Mouse (Mus musculus): ENCODE results near the gene 1810013L24Rik.
"Not testable (repeated sequence)": the region's sequence is repeated elsewhere in the genome, so short reads cannot be mapped to it uniquely, and the experiment has no call there.

Gene 1810013L24Rik

GRCm38 (mm10) chr16:8836876-8837275 lies 7.0 kb downstream of the 1810013L24Rik start:
- no peak for DNase-seq (ENCODE audit: extremely low read depth, low read depth)

GRCm38 (mm10) chr16:8837595-8837994 lies 7.7 kb downstream of the 1810013L24Rik start:
- DNase-seq (ENCODE audit: extremely low read depth, low read depth), result no peak

DNA sequence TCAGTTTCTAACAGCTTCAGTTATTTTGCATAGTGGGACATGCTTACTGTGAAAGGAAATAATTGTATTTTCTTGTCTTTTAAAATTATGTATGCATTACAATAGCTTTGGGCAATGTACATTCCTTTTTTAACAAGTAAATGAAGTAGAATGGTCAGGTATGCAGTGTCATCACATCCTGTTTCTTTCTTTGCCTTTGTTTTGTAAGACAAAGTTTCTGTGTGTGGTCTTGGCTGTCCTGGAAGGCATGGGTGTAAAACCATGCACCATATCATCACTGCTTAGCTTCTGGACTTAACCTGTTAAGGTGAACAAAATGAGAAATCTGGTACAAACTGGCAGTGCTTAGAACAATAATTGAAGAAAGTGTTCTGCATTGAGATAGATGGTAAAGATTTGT lies 9.0 kb downstream of the 1810013L24Rik start:
- no peak for DNase-seq (ENCODE audit: extremely low read depth, low read depth)

DNA sequence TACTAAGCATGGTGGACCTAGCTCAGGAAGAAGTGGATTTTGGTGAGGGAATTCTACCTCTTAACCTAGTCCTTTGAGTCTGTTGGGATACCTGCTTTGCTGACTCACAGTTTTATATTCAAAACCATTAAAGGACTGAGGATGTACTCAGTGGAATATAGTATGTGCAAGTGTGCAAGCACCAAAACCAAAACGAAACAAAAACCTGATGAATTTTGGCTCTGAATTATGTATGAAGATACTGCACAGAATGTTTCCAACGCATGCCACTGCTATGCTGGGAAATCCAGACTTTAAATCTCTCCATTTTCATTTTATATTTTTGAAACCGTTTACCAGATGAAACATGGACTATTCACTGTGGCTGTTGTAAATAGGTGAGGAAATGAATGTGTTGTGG lies 10.7 kb downstream of the 1810013L24Rik start:
- DNase-seq (ENCODE audit: extremely low read depth, low read depth), result no peak

DNA sequence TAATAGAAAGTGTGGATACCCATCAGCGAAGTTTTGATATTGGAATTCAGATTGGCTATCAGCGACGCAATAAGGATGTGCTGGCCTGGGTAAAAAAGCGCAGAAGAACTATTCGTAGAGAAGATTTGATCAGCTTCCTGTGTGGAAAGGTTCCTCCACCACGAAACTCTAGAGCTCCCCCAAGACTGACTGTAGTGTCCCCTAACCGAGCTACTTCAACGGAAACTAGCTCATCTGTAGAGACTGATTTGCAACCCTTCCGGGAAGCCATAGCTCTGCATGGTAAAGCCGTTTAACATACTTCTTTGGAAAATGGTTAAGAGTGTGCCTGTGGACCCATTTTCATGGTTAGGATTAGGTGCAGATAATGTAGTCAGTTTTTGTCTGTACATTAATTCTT lies 13.1 kb downstream of the 1810013L24Rik start:
- no peak for DNase-seq (ENCODE audit: extremely low read depth, low read depth)

DNA sequence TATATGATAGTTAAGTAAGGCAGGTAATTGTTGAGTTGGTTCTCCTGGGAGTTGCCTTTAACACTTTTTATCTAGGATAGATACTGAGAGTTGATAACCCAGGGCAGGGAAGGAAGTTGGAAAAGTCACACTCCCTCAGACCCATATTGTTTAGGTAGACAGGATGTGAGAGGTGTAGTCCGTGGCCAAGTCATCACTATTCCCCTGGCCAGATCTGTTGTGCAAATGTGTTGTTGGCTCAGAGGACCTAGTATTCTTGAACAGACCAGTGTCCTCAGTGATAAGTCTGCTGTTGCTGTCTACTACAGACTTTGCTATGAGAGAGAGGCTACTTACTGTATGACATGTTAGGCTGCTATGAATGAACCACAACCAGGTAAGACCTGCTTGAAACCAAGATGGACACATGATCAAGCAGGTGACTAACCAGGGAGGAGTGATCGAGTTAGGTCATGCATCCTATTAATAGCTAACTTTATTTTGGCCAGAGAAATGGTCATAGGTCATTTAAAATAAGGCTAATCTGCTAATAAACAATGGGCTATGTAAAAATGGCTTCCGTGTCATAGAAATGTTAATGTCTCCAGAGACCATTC lies 13.8 kb downstream of the 1810013L24Rik start:
- no peak for DNase-seq (ENCODE audit: extremely low read depth, low read depth)

- no peak for DNase-seq (ENCODE audit: extremely low read depth, low read depth)
These were observed 16.1 kb downstream of the 1810013L24Rik start for GRCm38 (mm10) chr16:8845986-8846385.

DNA sequence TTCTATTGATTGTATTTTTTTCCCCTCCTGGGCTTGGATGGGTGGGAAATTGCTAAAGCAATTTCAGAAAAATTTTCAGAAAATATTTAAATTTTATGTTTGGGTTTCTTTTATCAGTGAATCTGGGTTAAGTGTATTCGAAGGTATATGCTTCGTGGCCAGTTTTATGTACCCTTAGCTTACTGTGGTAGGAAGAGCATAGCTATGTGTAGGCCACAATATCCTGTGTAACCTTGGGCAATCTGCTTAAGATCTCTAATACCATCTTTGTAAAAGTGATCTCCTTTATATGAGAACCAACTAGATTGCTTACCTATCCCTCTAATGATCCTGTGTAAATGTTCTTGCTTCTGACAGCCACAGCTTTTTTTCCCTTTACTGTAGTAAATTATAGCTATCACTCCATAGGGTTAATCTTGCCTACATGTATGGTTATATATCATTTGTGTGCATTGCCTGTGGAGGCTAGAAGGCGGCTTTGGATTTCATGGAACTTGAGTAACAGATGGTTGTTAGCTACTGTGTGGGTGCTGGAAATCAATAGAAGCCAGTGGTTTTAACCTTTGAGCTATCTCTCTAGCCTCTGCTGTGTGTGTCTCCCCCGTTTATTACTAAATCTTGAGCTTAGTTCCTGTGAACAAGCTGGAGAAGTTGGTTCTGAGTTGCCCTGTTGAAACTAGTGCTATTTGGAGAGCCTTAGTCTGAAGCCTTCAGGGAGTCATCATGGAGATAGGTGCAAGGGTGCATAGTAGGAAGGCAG lies 18.6 kb downstream of the 1810013L24Rik start:
- no peak for DNase-seq (ENCODE audit: extremely low read depth, low read depth)

- no peak for DNase-seq (ENCODE audit: extremely low read depth, low read depth)
These were observed 20.0 kb downstream of the 1810013L24Rik start for GRCm38 (mm10) chr16:8849929-8850328.

DNA sequence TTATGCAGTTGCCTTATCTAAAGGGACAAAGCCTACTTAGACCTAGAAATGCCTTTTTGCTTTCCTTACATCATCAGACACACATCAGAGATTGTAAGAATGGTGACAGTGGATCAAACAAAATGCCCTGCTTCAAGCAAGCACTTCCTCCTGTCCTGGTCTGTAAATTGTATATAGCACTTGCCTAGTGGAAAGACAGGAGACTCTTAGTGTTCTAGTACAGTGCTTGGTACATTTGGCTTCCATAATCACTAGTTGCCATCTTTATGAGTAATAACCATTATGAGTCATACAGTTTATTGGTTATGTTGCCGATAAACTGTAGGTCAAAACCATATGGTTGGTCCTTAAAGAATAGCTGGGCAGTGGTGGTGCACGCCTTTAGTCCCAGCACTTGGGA lies 25.2 kb downstream of the 1810013L24Rik start:
- no peak for DNase-seq (ENCODE audit: extremely low read depth, low read depth)

DNA sequence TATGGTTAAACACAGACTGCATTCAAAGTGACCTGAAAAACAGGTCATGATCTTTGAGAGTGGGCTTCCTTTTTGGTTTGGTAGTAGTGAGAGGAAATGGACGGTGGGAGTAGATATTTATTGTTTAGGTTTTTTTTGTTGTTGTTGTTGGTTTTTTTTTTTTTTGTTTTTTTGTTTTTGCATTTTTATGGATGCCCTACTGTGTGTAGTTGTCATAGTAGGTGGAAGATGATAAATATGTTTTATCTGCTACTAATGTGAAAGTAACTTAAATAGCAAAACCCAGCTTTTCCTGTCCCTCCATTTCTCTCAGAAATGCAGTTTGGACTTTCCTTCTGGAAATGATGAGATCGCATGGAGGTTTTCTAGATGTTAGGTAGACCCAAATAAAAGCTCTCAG lies 26.9 kb downstream of the 1810013L24Rik start:
- DNase-seq (ENCODE audit: extremely low read depth, low read depth), result no peak

DNA sequence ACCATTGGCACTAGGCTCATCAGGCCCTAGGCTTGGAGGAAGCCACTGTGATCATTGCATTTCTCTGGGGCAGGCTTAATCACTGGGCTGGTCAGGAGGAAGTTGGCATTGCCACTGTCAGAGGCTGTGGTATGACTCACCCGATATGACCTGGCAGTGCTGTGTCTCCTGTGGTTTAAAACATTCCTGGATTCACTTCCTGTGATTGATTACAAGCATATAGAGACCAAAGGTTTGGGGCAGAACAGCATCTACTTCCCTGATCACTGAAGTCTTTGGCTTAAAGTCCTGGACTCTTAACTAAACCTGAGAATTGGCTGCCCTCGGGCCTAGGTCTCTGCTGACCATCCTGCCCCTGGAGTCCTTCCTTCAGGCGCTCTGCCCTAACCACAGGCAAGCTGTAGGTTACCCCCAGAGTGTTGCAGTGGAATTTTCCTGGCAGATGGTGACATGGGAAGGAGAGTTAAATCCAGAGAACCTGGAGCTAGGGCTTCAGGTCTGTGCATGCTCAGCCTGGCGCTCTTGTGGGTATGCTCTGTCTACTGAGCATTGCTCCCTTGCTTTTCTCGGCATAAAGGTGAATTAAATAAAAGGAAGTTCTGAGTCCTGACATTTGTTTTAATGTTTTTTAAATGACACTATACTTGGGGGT lies 32.6 kb downstream of the 1810013L24Rik start:
- DNase-seq (ENCODE audit: extremely low read depth, low read depth), result peak; percentile 11

DNA sequence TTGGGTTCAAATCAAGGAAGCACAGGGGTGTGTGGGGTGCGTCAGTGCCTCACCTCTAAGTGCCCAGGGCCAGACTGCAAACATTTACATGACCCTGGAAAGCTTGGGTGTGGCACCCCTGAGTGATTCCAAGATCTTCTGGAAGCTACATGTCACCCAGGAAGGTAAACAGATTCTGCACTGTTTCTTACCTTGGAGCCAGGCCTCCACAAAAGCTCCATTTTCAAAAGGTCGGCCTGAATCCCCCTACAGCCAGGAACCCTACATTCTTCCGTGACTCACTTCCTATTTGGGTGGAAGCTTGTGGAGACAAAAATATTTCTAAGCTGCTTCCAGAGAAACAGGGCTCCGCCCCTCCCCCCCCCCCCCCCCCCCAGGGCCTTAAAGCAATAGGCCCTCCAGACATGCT lies 34.3 kb downstream of the 1810013L24Rik start:
- DNase-seq (ENCODE audit: extremely low read depth, low read depth), result no peak

DNA sequence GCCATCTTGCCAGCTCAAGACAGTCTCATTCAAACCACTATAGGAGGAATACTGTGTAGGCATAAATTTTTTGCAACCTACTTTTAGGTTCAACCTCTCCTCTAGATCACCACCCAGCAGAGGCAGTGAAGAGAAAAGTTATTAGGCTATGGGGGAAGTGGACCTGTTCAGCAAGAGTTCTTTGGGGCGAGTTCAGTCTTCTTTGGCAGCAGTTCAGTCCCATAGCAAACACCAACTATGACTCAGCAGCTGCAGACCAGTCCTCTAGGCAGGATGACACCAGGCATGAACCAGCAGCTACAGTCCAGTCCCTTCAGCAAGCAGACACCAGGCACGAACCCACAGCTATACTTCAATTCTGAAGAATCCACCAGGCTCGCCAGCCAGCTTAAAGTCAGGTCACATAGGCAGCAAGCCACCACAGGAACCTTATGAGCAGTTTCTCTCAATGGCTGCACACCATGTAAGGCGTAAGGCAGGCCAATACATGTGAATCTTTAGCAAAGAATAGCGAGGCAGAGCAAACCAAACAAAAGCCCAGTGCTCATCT lies 37.6 kb downstream of the 1810013L24Rik start:
- DNase-seq (ENCODE audit: extremely low read depth, low read depth), result no peak

GRCm38 (mm10) chr16:8868506-8868905 lies 38.6 kb downstream of the 1810013L24Rik start:
- no peak for DNase-seq (ENCODE audit: extremely low read depth, low read depth)

DNA sequence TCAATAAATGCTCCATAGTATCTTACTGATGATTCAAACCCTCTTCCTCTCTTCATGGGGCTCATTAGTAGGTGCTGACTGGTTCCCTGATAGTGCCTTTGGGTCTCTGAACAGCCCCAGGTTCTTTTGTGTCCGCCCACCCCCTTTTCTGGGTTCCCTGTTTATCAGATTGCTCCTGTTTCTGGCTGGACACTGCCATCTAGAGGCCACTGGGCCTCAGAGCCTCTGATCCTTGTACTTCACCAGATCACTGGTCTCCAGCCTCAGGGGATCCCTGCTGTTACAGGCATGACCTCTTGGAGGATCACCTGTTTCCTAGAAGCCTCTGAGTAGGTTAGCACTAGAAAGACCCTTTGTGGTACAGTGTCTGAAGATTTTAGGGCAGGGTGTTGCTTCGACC lies 39.8 kb downstream of the 1810013L24Rik start:
- peak; percentile 43 for DNase-seq (ENCODE audit: extremely low read depth, low read depth)

DNA sequence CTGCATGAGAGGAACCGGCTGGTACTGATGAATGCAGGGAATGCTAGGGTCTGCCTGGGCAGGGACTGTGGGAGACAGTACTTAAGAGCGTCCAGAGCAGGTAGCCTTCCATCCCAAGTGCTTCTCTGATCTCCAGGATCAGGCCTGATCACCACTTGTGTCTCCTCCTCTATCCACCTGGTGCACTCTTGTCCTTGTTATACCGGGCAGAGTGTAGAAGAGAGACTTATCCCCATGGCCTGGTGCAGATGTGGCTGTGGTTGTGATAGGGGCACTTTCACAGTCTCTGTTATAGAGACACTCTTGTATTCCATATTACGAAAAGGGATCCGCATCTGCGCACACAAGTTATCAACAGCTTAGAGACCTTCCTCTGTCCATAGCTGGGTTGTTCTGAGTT lies 41.5 kb downstream of the 1810013L24Rik start:
- no peak for DNase-seq (ENCODE audit: extremely low read depth, low read depth)

GRCm38 (mm10) chr16:8872019-8872418 lies 42.1 kb downstream of the 1810013L24Rik start:
- DNase-seq (ENCODE audit: extremely low read depth, low read depth), result no peak

DNA sequence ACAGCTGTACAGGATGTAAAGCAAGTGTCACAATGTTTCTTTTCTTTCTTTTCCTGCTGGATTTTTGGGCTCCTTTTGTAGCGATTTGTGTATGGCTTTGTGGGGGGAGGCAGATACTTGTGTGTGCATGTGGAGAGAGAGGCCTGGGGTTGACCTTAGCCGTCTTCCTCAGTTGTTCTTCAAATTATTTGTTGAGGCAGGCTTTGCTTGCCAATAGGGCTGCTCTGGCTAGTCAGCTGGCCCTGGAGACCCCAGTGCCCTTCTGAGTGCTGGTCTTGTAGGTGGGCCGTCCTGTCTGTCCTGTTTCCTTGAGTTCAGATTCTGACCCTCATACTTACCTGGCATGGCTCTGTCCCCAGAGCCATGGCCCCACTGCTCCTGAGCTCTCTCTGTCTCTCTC lies 42.6 kb downstream of the 1810013L24Rik start:
- DNase-seq (ENCODE audit: extremely low read depth, low read depth), result no peak

- no peak for DNase-seq (ENCODE audit: extremely low read depth, low read depth)
These were observed 50.2 kb downstream of the 1810013L24Rik start for GRCm38 (mm10) chr16:8880076-8880475.

DNA sequence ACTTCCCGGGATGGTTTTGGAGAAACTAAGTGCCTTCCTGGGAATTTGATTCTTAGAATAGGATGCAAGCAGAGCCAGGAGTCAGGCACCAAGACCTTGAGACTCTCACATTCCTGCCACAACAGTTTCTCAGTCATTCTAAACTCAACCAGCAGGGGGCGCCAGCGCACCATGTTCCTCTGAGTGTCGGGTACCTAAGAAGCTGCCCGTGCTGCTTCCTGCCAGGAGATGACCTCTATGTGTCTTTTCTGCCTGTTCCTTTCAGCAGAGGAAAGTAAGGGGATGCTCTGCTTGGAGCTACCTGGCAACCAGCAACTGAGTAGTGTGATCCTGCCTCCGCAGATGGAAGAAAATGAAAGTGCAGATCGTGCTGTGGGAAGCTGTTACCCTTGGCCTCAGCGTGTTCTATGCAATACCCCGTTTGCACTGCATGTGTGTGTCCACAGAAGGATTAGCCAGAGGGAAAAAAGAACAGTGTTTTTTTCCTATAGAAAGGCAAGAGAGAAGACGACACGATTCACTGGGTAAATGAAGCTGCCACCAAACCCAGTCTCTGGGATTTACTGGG lies 53.9 kb downstream of the 1810013L24Rik start:
- peak; percentile 35 for DNase-seq (ENCODE audit: extremely low read depth, low read depth)

DNA sequence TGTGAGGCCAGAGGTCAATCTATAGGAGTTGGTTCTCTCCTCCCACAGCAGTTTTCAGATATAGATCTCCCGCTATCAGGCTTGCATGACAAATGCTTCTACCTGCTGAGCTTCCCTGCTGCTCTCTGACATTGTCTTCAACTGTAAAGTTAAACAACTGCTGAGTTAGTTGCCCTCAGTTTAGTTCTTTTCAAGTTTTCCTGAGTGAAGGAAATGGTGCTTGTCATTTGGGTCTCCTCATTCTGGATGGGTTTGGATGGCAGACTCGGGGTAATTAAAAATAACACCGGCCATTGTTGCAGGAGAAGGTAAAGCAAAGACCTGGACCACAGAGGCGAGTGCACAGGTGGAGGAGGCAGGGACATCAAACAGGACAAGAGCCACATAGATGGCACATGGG lies 64.3 kb downstream of the 1810013L24Rik start:
- DNase-seq (ENCODE audit: extremely low read depth, low read depth), result not testable (repeated sequence)
